Mouse (Mus musculus): Measurements from ENCODE around the gene Ak8. TPM values are rescaled to one million over a fixed set of nuclear protein-coding genes. Genes with fewer than 3 reads are reported as not detected.
A peak's percentile ranks its signal among the peaks of the same experiment; 100 is the strongest.

Gene Ak8
- polyA plus RNA-seq, 1 experiment from 2014 or later: 0.70 TPM

GRCm38 (mm10) chr2:28860678-28861423 lies 160.9 kb downstream of the Ak8 start:
- H3K27me3 ChIP-seq (replicated peaks; ENCODE audit: low read depth, poor library complexity, severe bottlenecking): no peaks in the 10 kb centered on the region
- no peak overlapping the region for H3K4me3 ChIP-seq
- 93% methylated on average over 8 of the region's 8 CpGs for WGBS
- peaks cover 98% of the 10 kb centered on the region for H3K36me3 ChIP-seq (replicated peaks)
- no peaks in the 10 kb centered on the region for H3K4me1 ChIP-seq
- no peak overlapping the region for H3K27ac ChIP-seq (replicated peaks)
- no peak for DNase-seq (ENCODE audit: low spot score)
- H3K9me3 ChIP-seq: no peaks in the 10 kb centered on the region

Small RNA genes lying within 50 kb of the gene (microRNA-seq; reads per million reads assigned to microRNA genes)
- gene Mir3088: 4.9 reads per million, percentile 13 among the genes with 10 or more reads in this experiment

Other genes starting within 250 kb of the Ak8 start
- 1.3 and 1.5 TPM in 2 replicates for gene 1700007K13Rik, start 233.8 kb upstream of the Ak8 start, polyA plus RNA-seq (2016; fragmentation: Nextera tagmentation; extraction: Ambion mirVana)
- 68.5 and 71.9 TPM in 2 replicates for gene Mrps2, start 232.1 kb upstream of the Ak8 start, polyA plus RNA-seq (2016; fragmentation: Nextera tagmentation; extraction: Ambion mirVana)
- 0.22 TPM in 1 of 2 replicates, not detected in the other for gene Gbgt1, start 203.3 kb upstream of the Ak8 start, polyA plus RNA-seq (2016; fragmentation: Nextera tagmentation; extraction: Ambion mirVana)
- not detected in 2 replicates for gene Gm10134, start 194.1 kb upstream of the Ak8 start, polyA plus RNA-seq (2016; fragmentation: Nextera tagmentation; extraction: Ambion mirVana)
- 36.7 and 44.2 TPM in 2 replicates for gene Ralgds, start 187.0 kb upstream of the Ak8 start, polyA plus RNA-seq (2016; fragmentation: Nextera tagmentation; extraction: Ambion mirVana)
- gene Cel, start 136.8 kb upstream of the Ak8 start, polyA plus RNA-seq (2016; fragmentation: Nextera tagmentation; extraction: Ambion mirVana): not detected in 2 replicates
- gene Gtf3c5, start 116.4 kb upstream of the Ak8 start, polyA plus RNA-seq (2016; fragmentation: Nextera tagmentation; extraction: Ambion mirVana): 57.9 and 61.4 TPM in 2 replicates
- 2.7 and 3.9 TPM in 2 replicates for gene Gfi1b, start 78.2 kb upstream of the Ak8 start, polyA plus RNA-seq (2016; fragmentation: Nextera tagmentation; extraction: Ambion mirVana)
- gene Tsc1, start 58.9 kb upstream of the Ak8 start, polyA plus RNA-seq (2016; fragmentation: Nextera tagmentation; extraction: Ambion mirVana): 21.4 and 23.5 TPM in 2 replicates
- 2.6 and 3.2 TPM in 2 replicates for gene Spaca9, start 437 bp upstream of the Ak8 start, polyA plus RNA-seq (2016; fragmentation: Nextera tagmentation; extraction: Ambion mirVana)
- gene Gtf3c4, start 140.2 kb downstream of the Ak8 start, polyA plus RNA-seq (2016; fragmentation: Nextera tagmentation; extraction: Ambion mirVana): 23.8 and 24.1 TPM in 2 replicates
- gene Ddx31, start 140.2 kb downstream of the Ak8 start, polyA plus RNA-seq (2016; fragmentation: Nextera tagmentation; extraction: Ambion mirVana): 21.8 and 23.6 TPM in 2 replicates
- gene Barhl1, start 216.5 kb downstream of the Ak8 start, polyA plus RNA-seq (2016; fragmentation: Nextera tagmentation; extraction: Ambion mirVana): 1.2 and 1.4 TPM in 2 replicates

Measured in embryonic facial prominence, embryonic 10.5 days (tissue).